Mouse (Mus musculus) liver, embryonic 13.5 days (tissue): ENCODE results near the gene Cdc26. TPM values are rescaled to one million over a fixed set of nuclear protein-coding genes. Genes with fewer than 3 reads are reported as not detected.
A peak's percentile ranks its signal among the peaks of the same experiment; 100 is the strongest.

Experiments
- ATAC-seq: fragments of 200-750 bp; cut with Nextera tagmentation; 2 replicates; pipeline ENCODE4 v1.8.0; 2017; ENCODE audit warnings: low read depth, mild to moderate bottlenecking, moderate number of reproducible peaks, moderate library complexity
- DNase-seq: peaks from one replicate; pipeline ENCODE4 v3.0.0; 2022
- H3K27ac ChIP-seq: fragments of 300-500 bp; sonication (generic); 2 replicates; pipeline ENCODE4 v1.5.1; 2015; ENCODE audit warnings: moderate library complexity, mild to moderate bottlenecking, inconsistent platforms
- H3K27me3 ChIP-seq: fragments of 300-500 bp; sonication (generic); 2 replicates; pipeline ENCODE4 v1.6.1; 2015; ENCODE audit warnings: mild to moderate bottlenecking, inconsistent platforms
- H3K36me3 ChIP-seq: fragments of 300-500 bp; sonication (generic); 2 replicates; pipeline ENCODE4 v1.6.1; 2015; ENCODE audit warnings: mild to moderate bottlenecking, inconsistent platforms
- H3K4me1 ChIP-seq: fragments of 300-500 bp; sonication (generic); replicated peaks from 2 replicates; pipeline ENCODE4 v1.6.1; 2015; ENCODE audit warnings: inconsistent platforms
- H3K4me2 ChIP-seq: fragments of 300-500 bp; sonication (generic); 2 replicates; pipeline ENCODE4 v1.6.1; 2015; ENCODE audit warnings: inconsistent platforms, mild to moderate bottlenecking, moderate library complexity
- H3K4me3 ChIP-seq: fragments of 300-500 bp; sonication (generic); replicated peaks from 2 replicates; pipeline ENCODE4 v1.5.1; 2015; ENCODE audit warnings: mild to moderate bottlenecking, inconsistent platforms
- H3K9ac ChIP-seq: fragments of 300-500 bp; sonication (generic); 2 replicates; pipeline ENCODE4 v1.6.1; 2015; ENCODE audit warnings: mild to moderate bottlenecking, inconsistent platforms
- H3K9me3 ChIP-seq: fragments of 300-500 bp; sonication (generic); replicated peaks from 2 replicates; pipeline ENCODE4 v1.6.1; 2016; ENCODE audit warnings: inconsistent platforms
- WGBS: fragments of 180-500 bp; shearing (Covaris S2); methylation state at CpG from one replicate; pipeline ENCODE4 v1.1.7; 2015; ENCODE audit not compliant: insufficient replicate concordance; 5-methylcytosine and 5-hydroxymethylcytosine counted together
- polyA plus RNA-seq: library from polyadenylated mRNA; unstranded; fragments of >200 nt; fragmentation: Nextera tagmentation; extraction: Ambion mirVana; gene quantifications from 2 replicates; pipeline ENCODE4 v1.2.1, GENCODE M21; 2015

Cdc26 gene
- polyA plus RNA-seq, 1 experiment from 2014 or later = 77.7 TPM

DNA sequence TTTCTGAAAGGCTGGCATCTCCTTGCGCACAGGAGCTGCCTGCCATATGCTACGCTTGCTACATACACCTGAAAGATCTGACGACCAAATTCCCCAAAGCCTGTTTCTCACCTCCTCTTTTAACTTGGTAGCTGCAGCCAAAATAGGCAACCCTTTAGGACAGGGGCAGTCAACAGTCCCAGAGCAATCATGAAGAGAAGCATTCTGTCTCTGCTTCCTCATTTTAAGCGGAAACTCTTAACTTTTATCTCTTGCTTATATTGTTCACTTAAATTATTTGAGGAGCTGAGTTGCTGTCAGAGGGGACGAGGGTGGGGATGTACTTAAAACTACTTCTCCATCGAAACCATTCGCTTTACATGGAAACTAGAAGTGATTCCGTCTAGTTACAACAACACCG lies 21.2 kb upstream of the Cdc26 start:
- Histone ChIP-seq H3K27ac (no peak overlapping the region), H3K36me3 (peaks cover 20% of the 10 kb centered on the region), H3K4me1 (peaks cover 16% of the 10 kb centered on the region), H3K9ac (no peak overlapping the region), H3K4me3 (no peak overlapping the region), H3K4me2 (no peak overlapping the region), H3K27me3 (no peaks in the 10 kb centered on the region), H3K9me3 (no peaks in the 10 kb centered on the region)
- ATAC-seq (no peak), DNase-seq (no peak)
- WGBS = 67% methylated on average over 9 of the region's 9 CpGs

DNA sequence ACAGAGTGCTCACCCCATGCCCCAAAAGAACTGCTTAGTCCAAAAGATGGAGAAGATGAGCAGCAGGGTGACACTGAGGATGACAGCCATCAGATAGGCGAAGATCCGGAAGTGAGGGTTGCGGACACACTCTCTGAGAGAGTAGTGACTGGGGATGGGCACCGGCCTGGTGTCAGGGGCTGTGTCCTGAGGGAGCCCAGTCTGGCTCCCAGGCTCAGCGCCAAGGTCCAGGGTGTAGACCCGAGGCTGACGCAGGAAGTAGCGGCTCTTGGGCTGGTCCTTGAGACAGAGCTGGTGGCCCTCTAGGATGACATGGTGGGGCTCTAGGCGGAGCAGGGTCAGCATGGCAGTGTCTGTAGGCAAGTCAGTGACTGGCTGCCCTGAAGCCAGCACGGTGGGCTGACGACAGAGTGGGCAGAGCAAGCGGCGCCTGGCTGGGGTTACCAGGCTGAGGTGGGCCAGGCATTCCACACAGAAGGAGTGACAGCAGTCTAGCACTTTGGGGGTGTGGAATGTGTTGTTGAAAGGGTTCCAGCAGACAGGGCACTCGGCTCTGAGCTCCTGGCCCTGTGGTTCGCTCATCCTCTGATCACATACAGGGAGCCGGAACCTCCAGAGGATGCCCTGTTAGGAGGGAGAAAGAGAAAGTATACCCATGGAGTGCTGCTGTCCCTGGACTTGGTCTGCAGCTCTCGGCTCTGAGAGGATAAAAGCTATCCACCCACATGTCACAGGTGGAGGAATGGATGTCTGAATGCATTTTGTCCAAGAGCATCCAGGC lies 19.7 kb upstream of the Cdc26 start:
- H3K27ac ChIP-seq = no peak overlapping the region
- WGBS = 53% methylated on average over 17 of the region's 17 CpGs
- no peaks in the 10 kb centered on the region for H3K9me3 ChIP-seq
- H3K4me1 ChIP-seq = peaks cover 16% of the 10 kb centered on the region
- H3K36me3 ChIP-seq = peaks cover 32% of the 10 kb centered on the region
- no peaks in the 10 kb centered on the region for H3K27me3 ChIP-seq
- ATAC-seq (no peak), DNase-seq (no peak)
- H3K4me2 ChIP-seq = no peak overlapping the region
- no peak overlapping the region for H3K4me3 ChIP-seq
- no peak overlapping the region for H3K9ac ChIP-seq

DNA sequence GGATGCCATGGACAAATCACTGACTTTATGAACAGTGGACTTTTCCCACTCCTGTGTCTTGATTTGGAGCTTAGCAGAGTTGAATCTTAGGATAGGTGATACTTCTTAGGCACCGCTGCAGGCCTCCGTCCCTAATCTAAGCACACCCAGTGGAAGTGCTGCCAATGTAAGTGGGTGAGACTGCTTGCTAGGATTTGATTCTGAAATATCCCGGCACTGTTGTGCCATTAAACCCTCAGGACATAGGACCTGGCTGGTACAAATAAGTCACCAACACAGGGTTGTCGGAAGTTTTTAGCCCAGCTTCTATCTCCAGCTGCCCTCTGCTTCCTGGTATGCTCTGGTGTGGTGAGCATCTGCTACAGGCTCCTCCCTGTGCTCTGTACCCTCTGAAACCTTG lies 17.4 kb upstream of the Cdc26 start:
- Histone ChIP-seq H3K9ac (no peak overlapping the region), H3K4me1 (peaks cover 6% of the 10 kb centered on the region), H3K4me3 (no peak overlapping the region), H3K27ac (no peak overlapping the region), H3K9me3 (no peaks in the 10 kb centered on the region), H3K27me3 (no peaks in the 10 kb centered on the region), H3K36me3 (peaks cover 55% of the 10 kb centered on the region), H3K4me2 (no peak overlapping the region)
- DNase-seq (no peak), ATAC-seq (no peak)
- 80% methylated on average over 4 of the region's 4 CpGs for WGBS

DNA sequence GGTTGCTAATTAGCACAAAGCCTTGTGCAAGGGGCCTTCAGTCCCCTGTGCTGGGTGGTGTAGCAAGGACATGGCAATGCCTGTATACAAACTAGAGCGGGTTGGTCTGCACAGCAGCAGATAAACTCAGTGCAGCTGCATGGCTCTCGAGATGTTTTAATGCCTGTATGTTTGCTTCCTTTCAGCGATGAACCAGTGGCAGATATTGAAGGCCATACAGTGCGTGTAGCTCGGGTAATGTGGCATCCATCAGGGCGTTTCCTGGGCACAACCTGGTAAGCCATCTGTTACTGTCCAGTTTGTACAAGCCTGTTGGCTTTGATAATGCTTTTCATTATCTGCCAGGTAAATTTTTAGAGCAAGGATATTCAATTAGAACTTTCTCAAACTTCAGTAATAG lies 10.6 kb upstream of the Cdc26 start:
- Histone ChIP-seq H3K4me1 (no peaks in the 10 kb centered on the region), H3K4me3 (no peak overlapping the region), H3K9ac (no peak overlapping the region), H3K36me3 (peaks cover 100% of the 10 kb centered on the region), H3K4me2 (no peak overlapping the region), H3K27me3 (no peaks in the 10 kb centered on the region), H3K27ac (no peak overlapping the region), H3K9me3 (no peaks in the 10 kb centered on the region)
- WGBS = 88% methylated on average over 6 of the region's 6 CpGs
- ATAC-seq (no peak), DNase-seq (no peak)

DNA sequence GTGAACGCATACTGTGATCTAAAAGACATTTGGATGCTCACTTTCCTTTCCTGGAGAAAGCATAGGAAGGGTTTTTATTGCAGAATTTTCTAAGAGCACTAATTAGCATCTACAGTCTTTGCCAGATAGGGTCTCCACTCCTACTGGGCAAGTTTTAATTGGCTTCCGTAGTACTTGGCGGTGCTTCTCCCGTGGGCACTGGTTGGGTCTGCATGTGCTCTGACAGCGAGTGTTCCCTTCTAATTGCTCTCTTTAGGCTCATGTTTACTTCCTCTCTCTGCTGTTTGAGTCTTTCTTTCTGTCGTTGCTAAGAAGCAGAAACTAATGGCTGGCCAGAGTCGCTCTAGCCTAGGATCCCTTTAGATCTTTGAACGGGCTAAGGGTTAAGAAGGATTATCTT lies 10.0 kb upstream of the Cdc26 start:
- Histone ChIP-seq H3K4me3 (no peak overlapping the region), H3K36me3 (peaks cover 100% of the 10 kb centered on the region), H3K27ac (no peak overlapping the region), H3K27me3 (no peaks in the 10 kb centered on the region), H3K4me1 (no peaks in the 10 kb centered on the region), H3K4me2 (no peak overlapping the region), H3K9me3 (no peaks in the 10 kb centered on the region), H3K9ac (no peak overlapping the region)
- DNase-seq (no peak), ATAC-seq (no peak)
- 87% methylated on average over 8 of the region's 8 CpGs for WGBS

DNA sequence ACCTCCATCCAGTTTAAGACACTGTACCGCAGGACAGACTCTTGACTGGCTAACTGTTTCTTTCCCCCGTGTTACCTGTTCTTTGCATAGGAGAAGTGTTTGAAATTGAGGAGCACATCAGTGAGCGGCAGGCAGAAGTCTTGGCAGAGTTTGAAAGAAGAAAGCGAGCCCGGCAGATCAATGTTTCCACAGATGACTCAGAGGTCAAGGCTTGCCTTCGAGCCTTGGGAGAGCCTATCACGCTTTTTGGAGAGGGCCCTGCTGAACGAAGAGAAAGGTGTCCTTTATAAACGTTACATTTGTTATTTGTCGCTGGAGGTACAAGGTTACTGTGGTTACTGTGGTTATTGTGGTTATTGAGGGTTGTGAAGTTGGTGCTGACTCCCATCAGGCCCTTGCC lies 3.2 kb upstream of the Cdc26 start:
- WGBS = 72% methylated on average over 10 of the region's 10 CpGs

DNA sequence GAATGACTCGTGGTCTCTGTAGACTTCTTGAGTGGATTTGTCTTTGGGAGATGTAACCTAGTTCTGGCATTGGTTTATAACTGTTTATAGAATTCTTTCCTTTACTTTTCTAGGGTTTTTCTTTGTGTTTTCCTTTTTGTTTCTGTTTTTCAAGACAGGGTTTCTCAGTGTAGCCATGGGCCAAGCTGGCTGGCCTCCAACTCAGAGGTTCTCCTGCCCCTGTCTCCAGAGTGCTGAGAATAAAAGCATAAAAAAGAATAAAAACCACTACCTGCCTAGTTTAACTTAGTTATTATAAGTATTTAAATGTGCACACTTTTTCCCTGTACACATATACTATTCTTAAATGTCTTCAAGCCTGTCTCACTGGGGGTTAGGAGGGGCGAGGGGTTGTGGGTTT lies 1.9 kb upstream of the Cdc26 start:
- peaks cover 37% of the 10 kb centered on the region for H3K4me1 ChIP-seq
- WGBS = 68% methylated on average over 2 of the region's 2 CpGs
- H3K9me3 ChIP-seq = no peaks in the 10 kb centered on the region
- DNase-seq (no peak), ATAC-seq (no peak)
- peak overlapping the region; percentile 90 for H3K4me2 ChIP-seq
- peak overlapping the region; percentile 92 for H3K9ac ChIP-seq
- H3K4me3 ChIP-seq = peak overlapping the region; percentile 88
- H3K27me3 ChIP-seq = no peaks in the 10 kb centered on the region
- peaks cover 50% of the 10 kb centered on the region for H3K36me3 ChIP-seq
- no peak overlapping the region for H3K27ac ChIP-seq

More for the DNA sequence above, 3.2 kb upstream of the Cdc26 start:
- no peak overlapping the region for H3K27ac ChIP-seq
- H3K4me1 ChIP-seq = peaks cover 25% of the 10 kb centered on the region
- no peak overlapping the region for H3K4me2 ChIP-seq
- no peaks in the 10 kb centered on the region for H3K9me3 ChIP-seq
- peaks cover 61% of the 10 kb centered on the region for H3K36me3 ChIP-seq
- ATAC-seq (no peak), DNase-seq (no peak)
- 0 out of 2 replicates have a peak overlapping the region, but pooled peaks have one; percentile 0 for H3K4me3 ChIP-seq
- H3K9ac ChIP-seq = no peak overlapping the region
- no peaks in the 10 kb centered on the region for H3K27me3 ChIP-seq

DNA sequence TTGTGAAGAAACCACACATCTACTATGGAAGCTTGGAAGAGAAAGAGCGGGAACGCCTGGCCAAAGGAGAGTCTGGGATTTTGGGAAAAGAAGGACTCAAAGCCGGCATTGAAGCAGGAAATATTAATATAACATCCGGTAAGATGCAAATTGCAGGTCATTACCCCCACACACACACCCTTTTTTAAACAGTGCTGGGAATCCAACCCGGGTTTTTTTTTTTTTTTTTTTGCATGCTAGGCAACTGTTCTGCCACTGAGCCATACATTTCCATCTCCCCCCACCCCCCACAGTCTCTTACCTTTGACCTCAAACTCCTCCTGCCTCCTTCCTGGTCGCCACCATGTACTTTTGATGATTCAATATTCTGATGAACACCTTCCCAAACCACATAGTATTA lies 1.2 kb upstream of the Cdc26 start:
- Histone ChIP-seq H3K4me1 (peaks cover 39% of the 10 kb centered on the region), H3K27me3 (no peaks in the 10 kb centered on the region), H3K9ac (peak overlapping the region; percentile 92), H3K4me3 (peak overlapping the region; percentile 88), H3K27ac (peak overlapping the region; percentile 90; the same call in 1 of the 2 replicates), H3K9me3 (no peaks in the 10 kb centered on the region), H3K36me3 (peaks cover 45% of the 10 kb centered on the region), H3K4me2 (peak overlapping the region; percentile 90)
- DNase-seq (no peak), ATAC-seq (no peak)
- 17% methylated on average over 6 of the region's 6 CpGs for WGBS

DNA sequence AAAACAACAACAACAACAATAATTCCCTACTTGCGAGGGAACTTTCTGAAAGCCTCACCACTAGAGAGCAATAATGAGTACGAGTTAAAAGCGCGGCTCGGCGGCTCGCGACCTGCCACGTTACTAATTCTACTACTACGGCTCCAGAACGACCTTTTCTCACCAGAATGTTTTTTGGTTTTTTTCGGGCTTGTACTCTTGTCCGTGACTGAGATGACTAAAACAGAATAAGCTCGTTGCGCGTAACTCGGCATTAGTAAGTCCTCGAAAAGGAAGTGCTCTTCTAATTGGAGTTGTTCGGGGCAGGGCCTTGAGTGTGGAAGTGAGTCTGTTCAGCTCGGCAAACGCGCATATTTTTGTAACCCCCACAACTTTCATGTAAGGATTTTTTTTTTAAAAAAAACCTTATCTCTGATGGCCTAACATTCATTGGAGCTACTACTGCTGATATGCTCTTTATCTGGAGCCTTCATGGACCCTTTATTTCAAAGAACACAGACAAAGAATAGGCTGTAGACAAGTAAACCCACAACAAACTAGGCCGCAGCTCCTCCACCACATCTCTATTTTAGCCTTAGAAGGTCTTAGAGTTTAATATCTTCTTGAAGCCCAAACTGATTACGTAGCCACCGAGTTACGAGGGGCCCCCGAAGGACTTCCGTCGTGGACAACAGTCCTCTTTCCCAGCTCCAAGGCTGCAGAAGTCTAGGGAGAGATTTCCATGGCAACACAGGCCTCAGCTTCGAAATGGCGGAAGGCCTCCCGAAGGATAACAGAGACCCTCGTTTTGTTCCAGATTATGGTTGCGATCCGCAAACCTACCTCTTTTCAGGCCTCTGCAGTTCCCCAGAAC lies 486 bp downstream of the Cdc26 start:
- Histone ChIP-seq H3K4me3 (peak overlapping the region; percentile 88), H3K9me3 (no peaks in the 10 kb centered on the region), H3K9ac (peak overlapping the region; percentile 76), H3K4me2 (peak overlapping the region; percentile 66), H3K4me1 (peaks cover 39% of the 10 kb centered on the region), H3K27ac (peak overlapping the region; percentile 88), H3K36me3 (peaks cover 45% of the 10 kb centered on the region), H3K27me3 (no peaks in the 10 kb centered on the region)
- ATAC-seq = peak; percentile 47
- DNase-seq = peak; percentile 57
- under 1% methylated on average over 35 of the region's 35 CpGs for WGBS

DNA sequence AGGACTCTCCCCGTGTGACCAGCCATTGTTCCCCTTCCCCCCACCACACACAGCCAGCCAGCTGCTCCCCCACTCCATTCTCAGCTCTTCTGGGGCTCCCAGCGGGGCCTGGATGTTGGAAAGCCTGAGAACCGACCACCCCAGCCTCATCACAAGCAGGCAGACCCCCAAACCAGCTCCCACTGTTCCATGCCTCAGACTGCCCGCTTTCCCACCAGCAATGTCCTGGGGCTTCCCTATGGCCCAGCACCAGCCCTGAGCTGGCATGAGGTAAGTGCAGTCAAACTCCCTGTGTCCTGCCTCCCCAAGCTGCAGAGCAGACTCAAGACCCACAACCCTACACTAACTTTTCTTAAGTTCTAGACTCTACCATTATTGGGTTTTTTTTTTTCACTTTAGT lies 2.3 kb downstream of the Cdc26 start:
- H3K9me3 ChIP-seq = no peaks in the 10 kb centered on the region
- WGBS = 86% methylated on average over 4 of the region's 4 CpGs
- ATAC-seq = no peak
- peaks cover 33% of the 10 kb centered on the region for H3K4me1 ChIP-seq
- H3K4me3 ChIP-seq = no peak overlapping the region
- H3K4me2 ChIP-seq = 0 out of 2 replicates have a peak overlapping the region, but pooled peaks have one; percentile 6
- DNase-seq = no peak
- no peaks in the 10 kb centered on the region for H3K27me3 ChIP-seq
- no peak overlapping the region for H3K27ac ChIP-seq
- no peak overlapping the region for H3K9ac ChIP-seq
- peaks cover 45% of the 10 kb centered on the region for H3K36me3 ChIP-seq

DNA sequence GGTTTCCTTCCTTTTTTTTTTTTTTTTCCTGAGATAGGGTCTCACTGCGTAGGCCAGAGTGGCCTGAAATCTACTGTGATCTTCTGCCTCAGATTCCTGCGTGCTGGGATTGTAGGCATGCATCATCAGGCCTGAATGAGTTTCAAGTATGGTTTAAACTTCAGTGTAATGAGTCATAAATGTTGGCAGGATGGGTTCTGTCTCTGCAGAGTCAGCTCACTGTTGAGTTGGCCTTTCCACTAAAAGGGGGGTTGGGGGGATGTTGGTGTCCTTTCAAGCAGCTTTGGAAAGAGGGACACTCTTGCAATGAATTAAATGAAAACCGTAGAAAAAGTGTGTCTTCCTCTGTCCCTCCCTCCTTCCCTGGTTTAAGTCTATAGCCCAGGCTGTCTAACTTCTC lies 9.5 kb downstream of the Cdc26 start:
- H3K9ac ChIP-seq = no peak overlapping the region
- no peak overlapping the region for H3K27ac ChIP-seq
- ATAC-seq (no peak), DNase-seq (no peak)
- peaks cover 11% of the 10 kb centered on the region for H3K4me1 ChIP-seq
- H3K4me2 ChIP-seq = no peak overlapping the region
- 79% methylated on average over 3 of the region's 3 CpGs for WGBS
- H3K27me3 ChIP-seq = no peaks in the 10 kb centered on the region
- no peaks in the 10 kb centered on the region for H3K9me3 ChIP-seq
- no peak overlapping the region for H3K4me3 ChIP-seq
- H3K36me3 ChIP-seq = peaks cover 90% of the 10 kb centered on the region
